Mouse (Mus musculus): ENCODE data around the gene Paxip1. TPM values are rescaled to one million over a fixed set of nuclear protein-coding genes. Genes with fewer than 3 reads are reported as not detected.

The Paxip1 gene
- polyA plus RNA-seq, 1 experiment from 2014 or later, result 19.6 TPM

GRCm38 (mm10) chr5:27724460-27724859, 67.0 kb downstream of the Paxip1 start:
- no peak for ATAC-seq (ENCODE audit: extremely low read depth, insufficient number of reproducible peaks, low FRiP score, low TSS enrichment)
- Histone ChIP-seq H3K36me3 (no peaks in the 10 kb centered on the region), H3K4me1 (no peaks in the 10 kb centered on the region), H3K9ac (no peak overlapping the region), H3K4me3 (no peak overlapping the region), H3K27me3 (replicated peaks) (no peaks in the 10 kb centered on the region), H3K9me3 (0 out of 2 replicates have a peak, but pooled peaks cover 2% of the 10 kb centered on the region), H3K4me2 (no peak overlapping the region), H3K27ac (replicated peaks) (no peak overlapping the region)
- WGBS, result 29% methylated on average over 2 of the region's 2 CpGs

- Histone ChIP-seq H3K27ac (replicated peaks) (no peak overlapping the region), H3K27me3 (replicated peaks) (no peaks in the 10 kb centered on the region), H3K4me2 (no peak overlapping the region), H3K9me3 (no peaks in the 10 kb centered on the region), H3K4me1 (no peaks in the 10 kb centered on the region), H3K4me3 (no peak overlapping the region), H3K9ac (no peak overlapping the region), H3K36me3 (no peaks in the 10 kb centered on the region)
- WGBS, result 58% methylated on average over 2 of the region's 2 CpGs
- no peak for ATAC-seq (ENCODE audit: extremely low read depth, insufficient number of reproducible peaks, low FRiP score, low TSS enrichment)
Observed at GRCm38 (mm10) chr5:27719311-27719710, 72.2 kb downstream of the Paxip1 start.

- no peak overlapping the region for H3K27ac ChIP-seq (replicated peaks)
- no peaks in the 10 kb centered on the region for H3K27me3 ChIP-seq (replicated peaks)
- ATAC-seq (ENCODE audit: extremely low read depth, insufficient number of reproducible peaks, low FRiP score, low TSS enrichment), result no peak
- no peaks in the 10 kb centered on the region for H3K9me3 ChIP-seq
- no peaks in the 10 kb centered on the region for H3K36me3 ChIP-seq
- no peak overlapping the region for H3K4me2 ChIP-seq
- H3K4me3 ChIP-seq, result no peak overlapping the region
- H3K4me1 ChIP-seq, result no peaks in the 10 kb centered on the region
- no peak overlapping the region for H3K9ac ChIP-seq
Observed at GRCm38 (mm10) chr5:27717301-27717700, 74.2 kb downstream of the Paxip1 start.

- WGBS, result 81% methylated on average over 4 of the region's 4 CpGs
Observed at GRCm38 (mm10) chr5:27716026-27716425, 75.5 kb downstream of the Paxip1 start.

GRCm38 (mm10) chr5:27714356-27714755, 77.1 kb downstream of the Paxip1 start:
- Histone ChIP-seq H3K4me3 (no peak overlapping the region), H3K9ac (no peak overlapping the region), H3K27ac (replicated peaks) (no peak overlapping the region), H3K4me2 (no peak overlapping the region), H3K4me1 (no peaks in the 10 kb centered on the region), H3K27me3 (replicated peaks) (no peaks in the 10 kb centered on the region; the same call in 1 of the 2 replicates), H3K9me3 (no peaks in the 10 kb centered on the region), H3K36me3 (no peaks in the 10 kb centered on the region)
- ATAC-seq (ENCODE audit: extremely low read depth, insufficient number of reproducible peaks, low FRiP score, low TSS enrichment), result no peak
- 65% methylated on average over 9 of the region's 9 CpGs for WGBS

More at GRCm38 (mm10) chr5:27716026-27716425, 75.5 kb downstream of the Paxip1 start:
- Histone ChIP-seq H3K4me1 (no peaks in the 10 kb centered on the region), H3K4me3 (no peak overlapping the region), H3K9ac (no peak overlapping the region), H3K9me3 (no peaks in the 10 kb centered on the region), H3K27me3 (replicated peaks) (no peaks in the 10 kb centered on the region), H3K36me3 (no peaks in the 10 kb centered on the region), H3K27ac (replicated peaks) (no peak overlapping the region), H3K4me2 (no peak overlapping the region)
- ATAC-seq (ENCODE audit: extremely low read depth, insufficient number of reproducible peaks, low FRiP score, low TSS enrichment), result no peak

GRCm38 (mm10) chr5:27711461-27712192, 79.9 kb downstream of the Paxip1 start:
- no peak overlapping the region for H3K4me3 ChIP-seq
- H3K36me3 ChIP-seq, result no peaks in the 10 kb centered on the region
- H3K9me3 ChIP-seq, result no peaks in the 10 kb centered on the region
- H3K9ac ChIP-seq, result no peak overlapping the region
- H3K4me1 ChIP-seq, result peaks cover 23% of the 10 kb centered on the region
- no peak overlapping the region for H3K4me2 ChIP-seq
- 60% methylated on average over 8 of the region's 8 CpGs for WGBS
- H3K27me3 ChIP-seq (replicated peaks), result no peaks in the 10 kb centered on the region; the same call in 1 of the 2 replicates
- ATAC-seq (ENCODE audit: extremely low read depth, insufficient number of reproducible peaks, low FRiP score, low TSS enrichment), result no peak
- no peak overlapping the region for H3K27ac ChIP-seq (replicated peaks)

GRCm38 (mm10) chr5:27708209-27708608, 83.3 kb downstream of the Paxip1 start:
- 2% methylated on average over 6 of the region's 6 CpGs for WGBS
- Histone ChIP-seq H3K27me3 (replicated peaks) (no peaks in the 10 kb centered on the region; the same call in 1 of the 2 replicates), H3K36me3 (no peaks in the 10 kb centered on the region), H3K4me1 (peaks cover 30% of the 10 kb centered on the region), H3K9ac (no peak overlapping the region), H3K27ac (replicated peaks) (peak overlapping the region; percentile 33; the same call in 1 of the 2 replicates), H3K9me3 (no peaks in the 10 kb centered on the region), H3K4me3 (no peak overlapping the region), H3K4me2 (peak overlapping the region; percentile 12)
- peak; percentile 71 for ATAC-seq (ENCODE audit: extremely low read depth, insufficient number of reproducible peaks, low FRiP score, low TSS enrichment)

GRCm38 (mm10) chr5:27707283-27707682, 84.2 kb downstream of the Paxip1 start:
- no peak overlapping the region for H3K9ac ChIP-seq
- H3K27me3 ChIP-seq (replicated peaks), result no peaks in the 10 kb centered on the region; the same call in 1 of the 2 replicates
- no peak overlapping the region for H3K4me2 ChIP-seq
- peaks cover 30% of the 10 kb centered on the region for H3K4me1 ChIP-seq
- no peaks in the 10 kb centered on the region for H3K36me3 ChIP-seq
- H3K27ac ChIP-seq (replicated peaks), result no peak overlapping the region
- ATAC-seq (ENCODE audit: extremely low read depth, insufficient number of reproducible peaks, low FRiP score, low TSS enrichment), result peak; percentile 61
- no peak overlapping the region for H3K4me3 ChIP-seq
- no peaks in the 10 kb centered on the region for H3K9me3 ChIP-seq

- Histone ChIP-seq H3K4me3 (no peak overlapping the region), H3K4me1 (peaks cover 30% of the 10 kb centered on the region), H3K9me3 (no peaks in the 10 kb centered on the region), H3K36me3 (no peaks in the 10 kb centered on the region), H3K27ac (replicated peaks) (no peak overlapping the region), H3K9ac (no peak overlapping the region), H3K4me2 (no peak overlapping the region), H3K27me3 (replicated peaks) (no peaks in the 10 kb centered on the region; the same call in 1 of the 2 replicates)
- WGBS, result 61% methylated on average over 6 of the region's 6 CpGs
- no peak for ATAC-seq (ENCODE audit: extremely low read depth, insufficient number of reproducible peaks, low FRiP score, low TSS enrichment)
Observed at GRCm38 (mm10) chr5:27706551-27706950, 84.9 kb downstream of the Paxip1 start.

- H3K27me3 ChIP-seq (replicated peaks), result no peaks in the 10 kb centered on the region; the same call in 1 of the 2 replicates
Observed at GRCm38 (mm10) chr5:27705020-27705419, 86.5 kb downstream of the Paxip1 start.

GRCm38 (mm10) chr5:27702482-27702881, 89.0 kb downstream of the Paxip1 start:
- peaks cover 14% of the 10 kb centered on the region for H3K4me1 ChIP-seq
- no peak overlapping the region for H3K4me3 ChIP-seq
- WGBS, result 81% methylated on average over 6 of the region's 6 CpGs
- no peak overlapping the region for H3K27ac ChIP-seq (replicated peaks)
- no peaks in the 10 kb centered on the region for H3K27me3 ChIP-seq (replicated peaks)
- no peak overlapping the region for H3K9ac ChIP-seq
- H3K36me3 ChIP-seq, result no peaks in the 10 kb centered on the region
- no peak for ATAC-seq (ENCODE audit: extremely low read depth, insufficient number of reproducible peaks, low FRiP score, low TSS enrichment)
- no peaks in the 10 kb centered on the region for H3K9me3 ChIP-seq
- H3K4me2 ChIP-seq, result no peak overlapping the region

More at GRCm38 (mm10) chr5:27705020-27705419, 86.5 kb downstream of the Paxip1 start:
- Histone ChIP-seq H3K4me2 (no peak overlapping the region), H3K36me3 (no peaks in the 10 kb centered on the region), H3K4me3 (no peak overlapping the region), H3K4me1 (peaks cover 30% of the 10 kb centered on the region), H3K9ac (no peak overlapping the region), H3K9me3 (no peaks in the 10 kb centered on the region), H3K27ac (replicated peaks) (no peak overlapping the region)
- no peak for ATAC-seq (ENCODE audit: extremely low read depth, insufficient number of reproducible peaks, low FRiP score, low TSS enrichment)
